Mouse (Mus musculus) myocyte (in vitro differentiated cells): Measurements from ENCODE around the gene Dpf2.

Source experiments
- CEBPB ChIP-seq: IDR thresholded peaks from 2 replicates; pipeline ENCODE4 v1.6.1; 2011; ENCODE audit warnings: mild to moderate bottlenecking, moderate library complexity; ENCODE audit not compliant: poor library complexity, insufficient read depth, severe bottlenecking
- E2F4 ChIP-seq: IDR thresholded peaks from one replicate; pipeline ENCODE4 v1.6.1; 2011; ENCODE audit warnings: mild to moderate bottlenecking, control low read depth, moderate library complexity; ENCODE audit not compliant: insufficient read depth
- MAX ChIP-seq: IDR thresholded peaks from one replicate; pipeline ENCODE4 v1.6.1; 2011; ENCODE audit warnings: low read depth, mild to moderate bottlenecking, control low read depth
- MYOD1 ChIP-seq, 3 experiments: IDR thresholded peaks; one replicate each; pipeline ENCODE4 v1.6.1; 2011; ENCODE audit warnings: control low read depth in 2 of 3, low read depth in 2 of 3, mild to moderate bottlenecking in 2 of 3, moderate library complexity in 1 of 3; ENCODE audit not compliant: insufficient read length in 2 of 3, control insufficient read depth in 1 of 3
- MYOG ChIP-seq, 3 experiments: IDR thresholded peaks; one replicate each; pipeline ENCODE4 v1.6.1; 2011; ENCODE audit warnings: control low read depth in 2 of 3, low read depth in 2 of 3, mild to moderate bottlenecking in 2 of 3; ENCODE audit not compliant: insufficient read length in 2 of 3, control insufficient read depth in 1 of 3, insufficient read depth in 1 of 3
- POLR2A ChIP-seq: IDR thresholded peaks from one replicate; pipeline ENCODE4 v1.6.1; 2011; ENCODE audit warnings: low read depth, mild to moderate bottlenecking, control low read depth, moderate library complexity; ENCODE audit not compliant: insufficient read length
- POLR2AphosphoS2 ChIP-seq: IDR thresholded peaks from one replicate; pipeline ENCODE4 v1.6.1; 2011; ENCODE audit warnings: low read depth, control low read depth; ENCODE audit not compliant: insufficient read length
- TCF12 ChIP-seq: IDR thresholded peaks from one replicate; pipeline ENCODE4 v1.6.1; 2011; ENCODE audit warnings: mild to moderate bottlenecking, control low read depth; ENCODE audit not compliant: poor library complexity, insufficient read depth, severe bottlenecking
- USF1 ChIP-seq: IDR thresholded peaks from one replicate; pipeline ENCODE4 v1.6.1; 2011; ENCODE audit warnings: low read depth, mild to moderate bottlenecking, control low read depth, moderate library complexity

GRCm38 (mm10) chr19:5872528-5872927 is 40.3 kb downstream of the Dpf2 start:
- TF ChIP-seq POLR2A: no peak
- no peak for TF ChIP-seq MAX
- TF ChIP-seq POLR2AphosphoS2: no peak
- no peak for TF ChIP-seq CEBPB
- TF ChIP-seq E2F4: no peak
- no peak for TF ChIP-seq USF1
- TF ChIP-seq MYOG (IDR thresholded peaks at IDR 0.05; ENCODE audit: control insufficient read depth in 1 of 3, insufficient read depth in 1 of 3, insufficient read length in 2 of 3, low read depth in 2 of 3): no peak
- TF ChIP-seq MYOD1 (IDR thresholded peaks at IDR 0.05; ENCODE audit: control insufficient read depth in 1 of 3, insufficient read length in 2 of 3, low read depth in 2 of 3): no peak
- no peak for TF ChIP-seq TCF12
